Mouse (Mus musculus): ENCODE measurements around the gene Akr1b3.

- TF ChIP-seq CTCF (IDR thresholded peaks at IDR 0.05) (peak; percentile 95), EP300 (IDR thresholded peaks at IDR 0.05) (no peak)
These were observed 29.0 kb upstream of the Akr1b3 start for GRCm38 (mm10) chr6:34346096-34346898.

Data from lung, postnatal 0 days (tissue).